In the genomic region with DNA sequence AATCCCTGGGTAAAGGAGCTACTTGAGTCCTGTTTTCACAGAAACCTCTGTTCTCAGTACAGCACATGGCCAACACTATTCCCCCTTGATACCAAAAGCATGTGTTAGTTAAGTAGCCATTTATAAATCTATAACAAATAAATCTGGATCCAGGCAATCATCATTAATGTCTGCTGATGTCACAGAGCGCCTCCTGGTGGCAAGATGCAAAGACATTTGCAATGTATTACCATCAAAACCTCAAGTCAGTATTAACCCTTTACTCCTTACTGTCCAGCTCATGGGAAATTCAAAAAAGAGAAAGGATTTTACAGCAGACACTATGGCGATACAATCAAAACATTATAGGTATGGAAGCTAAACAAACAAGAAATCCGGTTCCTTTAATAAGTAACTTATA, we compare ENCODE assay signal across 8 mouse cellular contexts.
DNase-seq lines count a peak whose midpoint lies in the region; ATAC-seq and TF ChIP-seq lines count a peak whose summit lies in the region.

No protein-coding gene starts in this region.

- no peak for ATAC-seq in heart, embryonic 12.5 days (ENCODE audit: insufficient number of reproducible peaks, low FRiP score)
- no peak for ATAC-seq in erythroid progenitor cell, adult 5-6 weeks (replicated peaks; ENCODE audit: low FRiP score, poor library complexity, severe bottlenecking)

- TF ChIP-seq POLR2A in heart, adult 2 months (IDR thresholded peaks at IDR 0.05; ENCODE audit: insufficient read depth, low read depth, low read length), result no peak

- intact Hi-C loops in heart, adult 2 months (cut with DNase I), result loop anchor here (10.0 kb wide), 1 partner anchor 581 kb away; a partner anchor contains a TSS

- no peak overlapping the region for H3K9ac ChIP-seq in heart, adult 2 months (ENCODE audit: low read depth, low read length)
- H3K9ac ChIP-seq in heart, embryonic 12.5 days, result no peak overlapping the region

- H3K4me2 ChIP-seq in heart, embryonic 12.5 days, result no peak overlapping the region

- 63% methylated on average over 3 of the region's 3 CpGs for WGBS in heart, adult 2 months
- 60% methylated on average over 3 of the region's 3 CpGs for WGBS in heart, embryonic 12.5 days

- H3K79me2 ChIP-seq in heart, adult 2 months (replicated peaks; ENCODE audit: control insufficient read depth, insufficient read depth, low read length), result no peaks in the 10 kb centered on the region

- no peak overlapping the region for H3K4me3 ChIP-seq in heart, adult 2 months
- H3K4me3 ChIP-seq in heart, embryonic 12.5 days, result no peak overlapping the region

- H3K9me3 ChIP-seq in heart, embryonic 12.5 days (replicated peaks), result no peaks in the 10 kb centered on the region

- no peak for DNase-seq in heart, adult 2 months
- peak; percentile 5 for DNase-seq in right cerebral cortex, postnatal 14 days
- DNase-seq in right cerebral cortex, postnatal 36 days (ENCODE audit: low spot score in 2 of 2), result no peak
- peak; percentile 18 for DNase-seq in brain, adult 2 months (ENCODE audit: low read depth, low spot score)
- peak; percentile 21 for DNase-seq in retina, postnatal 1 day
- DNase-seq in cerebellum, adult 11 months, result no peak

- TF ChIP-seq EP300 in heart, adult 2 months (IDR thresholded peaks at IDR 0.05; ENCODE audit: insufficient read depth, low read depth, low read length), result no peak

- TF ChIP-seq CTCF in heart, adult 2 months (IDR thresholded peaks at IDR 0.05), result peak; percentile 58

- no peaks in the 10 kb centered on the region for H3K36me3 ChIP-seq in heart, adult 2 months (ENCODE audit: control insufficient read depth, insufficient read depth, low read length)
- H3K36me3 ChIP-seq in heart, embryonic 12.5 days, result no peaks in the 10 kb centered on the region

- H3K27ac ChIP-seq in heart, adult 2 months, result no peak overlapping the region
- no peak overlapping the region for H3K27ac ChIP-seq in heart, embryonic 12.5 days (ENCODE audit: poor library complexity, severe bottlenecking)

- H3K27me3 ChIP-seq in heart, adult 2 months (ENCODE audit: control insufficient read depth, insufficient read depth, low read length), result no peaks in the 10 kb centered on the region
- H3K27me3 ChIP-seq in heart, embryonic 12.5 days (replicated peaks), result no peaks in the 10 kb centered on the region

- H3K4me1 ChIP-seq in heart, adult 2 months (ENCODE audit: control insufficient read depth, insufficient read depth, low read length), result no peaks in the 10 kb centered on the region
- H3K4me1 ChIP-seq in heart, embryonic 12.5 days (replicated peaks), result no peaks in the 10 kb centered on the region

Comparison
In these comparisons a context has a peak if more than half of its experiments do, and no peak if none do; other contexts are left out.
1. DNase-seq: peak in right cerebral cortex, postnatal 14 days (single experiment), brain, adult 2 months (single experiment) and retina, postnatal 1 day (single experiment); none in heart, adult 2 months (0 of 2), right cerebral cortex, postnatal 36 days (0 of 2) and cerebellum, adult 11 months (single experiment).